Mouse (Mus musculus) kidney, adult 2 months (tissue): ENCODE results near the gene Chrdl2.

Source experiments
- CTCF ChIP-seq: fragments of 200-500 bp; conservative IDR thresholded peaks from 2 replicates; pipeline ENCODE4 v1.5.1; 2011; ENCODE audit warnings: low read depth, mild to moderate bottlenecking, control low read depth, low read length, moderate library complexity, mixed read lengths; ENCODE audit not compliant: insufficient read depth, insufficient read length
- POLR2A ChIP-seq: fragments of 200-500 bp; IDR thresholded peaks from one replicate; pipeline ENCODE4 v1.6.1; 2011; ENCODE audit warnings: low read depth, low read length, control low read depth

DNA sequence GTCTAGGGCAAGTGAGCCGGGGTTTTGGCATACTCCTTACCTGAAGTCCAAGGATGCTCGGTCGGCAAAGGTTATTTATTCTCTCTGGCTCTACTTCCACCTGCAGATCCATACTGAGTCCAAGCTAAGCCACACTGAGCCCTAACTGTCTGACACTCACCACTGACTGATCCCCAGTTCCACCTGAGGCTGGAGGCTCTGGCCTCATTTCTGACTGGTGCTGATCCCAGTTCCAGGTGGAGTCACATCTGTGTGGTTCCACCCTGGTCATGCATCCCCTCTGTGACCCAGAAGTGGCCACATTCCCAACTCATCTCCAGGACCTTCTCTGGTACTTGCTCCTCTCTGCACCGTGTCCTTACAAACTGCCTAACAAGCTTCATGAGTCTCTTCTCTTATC is 2.8 kb downstream of the Chrdl2 start:
- TF ChIP-seq CTCF (no peak), POLR2A (no peak)
